Mouse (Mus musculus) C2C12 (cell line): ENCODE data around the gene Atxn2.

Experiments used
- CTCF ChIP-seq: IDR thresholded peaks from one replicate; pipeline ENCODE4 v1.5.1; 2011; ENCODE audit not compliant: control insufficient read depth, insufficient read depth, insufficient read length
- FOSL1 ChIP-seq: IDR thresholded peaks from one replicate; pipeline ENCODE4 v1.8.0; 2011; ENCODE audit warnings: mild to moderate bottlenecking, low read length; ENCODE audit not compliant: poor library complexity, insufficient read depth, severe bottlenecking
- MAX ChIP-seq: IDR thresholded peaks from one replicate; pipeline ENCODE4 v1.6.1; 2011; ENCODE audit warnings: mild to moderate bottlenecking, control low read depth
- USF1 ChIP-seq: IDR thresholded peaks from one replicate; pipeline ENCODE4 v1.6.1; 2011; ENCODE audit warnings: low read depth, mild to moderate bottlenecking, control low read depth, moderate library complexity

DNA sequence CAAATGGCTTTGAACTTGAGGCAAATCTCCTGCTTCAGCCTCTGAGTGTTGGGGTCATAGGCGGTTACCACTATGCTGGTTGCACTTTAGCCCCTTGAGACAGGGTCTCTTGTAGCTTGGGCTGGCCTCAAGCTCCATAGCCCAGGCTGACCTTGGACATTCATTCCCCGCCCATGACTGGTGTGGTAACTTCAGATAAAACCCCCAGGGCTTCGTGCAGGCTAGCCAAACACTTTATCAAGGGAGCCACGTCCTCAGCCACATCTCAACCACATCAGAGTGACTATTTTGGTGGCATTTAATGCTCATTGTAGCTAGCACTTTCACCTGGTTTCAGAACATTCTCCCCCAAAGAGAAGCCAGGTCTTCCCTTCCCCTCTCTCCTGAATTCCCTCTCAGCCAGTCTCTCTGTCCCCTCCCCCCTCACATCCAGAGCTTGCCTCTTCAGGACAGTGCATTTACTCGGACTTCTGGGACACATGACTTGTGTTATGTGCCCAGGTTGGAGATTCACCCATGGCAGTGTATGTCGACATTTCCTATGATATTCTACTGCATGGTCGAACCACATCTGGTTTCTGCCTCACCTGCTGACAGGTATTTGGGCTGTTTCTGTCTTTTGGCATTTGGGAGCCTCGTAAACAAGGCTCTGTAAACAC lies 9.9 kb upstream of the Atxn2 start:
- no peak for TF ChIP-seq CTCF
- no peak for TF ChIP-seq USF1
- TF ChIP-seq FOSL1: no peak
- TF ChIP-seq MAX: no peak
